Mouse (Mus musculus) liver, adult 2 months (tissue): ENCODE data around the gene Nr5a1. TPM values are rescaled to one million over a fixed set of nuclear protein-coding genes. Genes with fewer than 3 reads are reported as not detected.

Experiments
- DNase-seq: peaks from one replicate; pipeline ENCODE4 v3.0.0-alpha.2; 2011; ENCODE audit warnings: low read depth, low spot score; ENCODE audit errors: extremely low read depth
- H3K27ac ChIP-seq: fragments of 200-500 bp; replicated peaks from 2 replicates; pipeline ENCODE4 v1.5.1; 2012; ENCODE audit warnings: low read depth, mild to moderate bottlenecking, control low read depth, inconsistent platforms, low read length; ENCODE audit not compliant: insufficient read depth
- H3K27me3 ChIP-seq: fragments of 200-500 bp; 2 replicates; pipeline ENCODE4 v1.6.1; 2012; ENCODE audit warnings: mild to moderate bottlenecking, moderate library complexity, low read length, inconsistent platforms; ENCODE audit not compliant: control insufficient read depth, insufficient read depth
- H3K36me3 ChIP-seq: fragments of 200-500 bp; 2 replicates; pipeline ENCODE4 v1.6.1; 2012; ENCODE audit warnings: low read length, inconsistent platforms; ENCODE audit not compliant: control insufficient read depth, insufficient read depth
- H3K4me1 ChIP-seq: fragments of 200-500 bp; 2 replicates; pipeline ENCODE4 v1.6.1; 2011; ENCODE audit warnings: low read length; ENCODE audit not compliant: control insufficient read depth, insufficient read depth
- H3K4me3 ChIP-seq: fragments of 200-500 bp; 2 replicates; pipeline ENCODE4 v1.5.1; 2011; ENCODE audit warnings: low read depth, mild to moderate bottlenecking, control low read depth, low read length, moderate library complexity; ENCODE audit not compliant: insufficient read depth
- H3K79me2 ChIP-seq: fragments of 200-500 bp; 2 replicates; pipeline ENCODE4 v1.6.1; 2012; ENCODE audit warnings: inconsistent platforms, mild to moderate bottlenecking, low read length, moderate library complexity; ENCODE audit not compliant: control insufficient read depth, insufficient read depth
- H3K9ac ChIP-seq: fragments of 200-500 bp; 2 replicates; pipeline ENCODE4 v1.6.1; 2012; ENCODE audit warnings: low read depth, mild to moderate bottlenecking, control low read depth, inconsistent platforms, low read length
- CTCF ChIP-seq: fragments of 200-500 bp; IDR thresholded peaks from 2 replicates; pipeline ENCODE4 v1.5.1; 2011; ENCODE audit warnings: low read depth, low read length, control low read depth
- POLR2A ChIP-seq: fragments of 200-500 bp; IDR thresholded peaks from 2 replicates; pipeline ENCODE4 v1.6.1; 2011; ENCODE audit warnings: low read length, control low read depth; ENCODE audit not compliant: insufficient read depth; ENCODE audit errors: extremely low read depth
- WGBS: fragments of 180-500 bp; shearing (Covaris S2); methylation state at CpG from one replicate; pipeline ENCODE4 v1.1.7; 2018; 5-methylcytosine and 5-hydroxymethylcytosine counted together
- polyA plus RNA-seq: library from polyadenylated mRNA; depleted of rRNA; stranded (reverse); fragments of >200 nt; gene quantifications from 2 replicates; pipeline ENCODE4 v1.2.3, GENCODE M21; 2012; rRNA removed
- total RNA-seq: library from RNA; depleted of rRNA; stranded (reverse); fragments of >200 nt; gene quantifications from 2 replicates; pipeline ENCODE4 v1.2.3, GENCODE M21; 2014; rRNA removed

Gene Nr5a1
- total RNA-seq (0.74 TPM in 1 of 2 replicates, not detected in the other), polyA plus RNA-seq (not detected in 2 replicates)

DNA sequence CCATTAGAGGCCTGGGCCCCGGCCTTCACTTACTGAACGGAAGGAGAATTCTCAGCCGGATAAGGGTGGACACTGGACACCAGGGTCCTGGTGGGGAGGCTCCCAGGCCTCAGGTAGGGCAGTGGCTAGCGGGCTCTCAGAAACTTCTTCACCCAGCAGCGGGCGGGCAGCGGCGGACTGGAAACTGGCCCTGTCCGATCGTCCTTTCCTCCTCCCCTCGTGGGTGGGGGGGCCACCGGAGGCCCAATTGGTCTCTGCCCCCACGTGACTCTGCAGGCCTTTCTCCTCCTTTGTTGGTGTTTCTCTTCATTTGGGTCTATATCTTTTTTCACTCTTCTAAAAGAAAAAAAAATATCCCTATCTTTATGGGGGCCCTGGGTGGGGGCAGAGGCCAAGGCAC, at the start of gene Nr5a1:
Gene Nr5a1, minus strand, starts transcription at position 219 of the 400 bp plus-strand sequence.
- TF ChIP-seq CTCF (no peak), POLR2A (no peak)
- DNase-seq = no peak
- H3K9ac ChIP-seq = no peak within 1 kb of the TSS
- no peaks in the 10 kb centered on the region for H3K79me2 ChIP-seq
- peaks cover 25% of the 10 kb centered on the region for H3K27me3 ChIP-seq
- peaks cover 9% of the 10 kb centered on the region for H3K4me1 ChIP-seq
- 94% methylated on average over 13 of the region's 13 CpGs for WGBS
- H3K27ac ChIP-seq = no peak within 1 kb of the TSS
- H3K4me3 ChIP-seq = no peak within 1 kb of the TSS
- H3K36me3 ChIP-seq = no peaks in the 10 kb centered on the region

DNA sequence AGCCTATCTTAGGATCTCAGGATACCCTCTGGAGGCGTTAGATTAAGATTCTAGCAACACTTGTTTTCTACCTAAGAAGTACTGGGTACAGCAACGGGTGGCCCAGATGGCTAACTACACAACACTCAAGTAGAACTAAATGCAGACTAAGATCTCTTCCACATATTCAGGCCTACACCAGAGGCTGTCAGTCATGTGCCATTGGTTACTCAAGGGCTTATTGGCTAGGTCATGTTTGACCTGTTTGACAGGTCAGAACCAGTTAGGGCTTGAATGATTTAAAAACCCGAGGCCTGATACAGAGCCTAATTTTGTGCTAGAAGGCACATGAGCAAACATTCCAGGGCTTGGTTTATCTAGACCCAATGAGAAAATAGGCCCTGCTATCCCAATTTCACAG, 25.5 kb upstream of the Nr5a1 start:
- H3K4me3 ChIP-seq = no peak overlapping the region
- peaks cover 36% of the 10 kb centered on the region for H3K36me3 ChIP-seq
- no peaks in the 10 kb centered on the region for H3K79me2 ChIP-seq
- no peak for DNase-seq
- no peak for TF ChIP-seq POLR2A
- no peak for TF ChIP-seq CTCF
- WGBS = 71% methylated on average over 3 of the region's 3 CpGs
- no peaks in the 10 kb centered on the region for H3K4me1 ChIP-seq
- H3K27me3 ChIP-seq = no peaks in the 10 kb centered on the region
- no peak overlapping the region for H3K9ac ChIP-seq
- no peak overlapping the region for H3K27ac ChIP-seq

GRCm38 (mm10) chr2:38739410-38739809, 25.1 kb upstream of the Nr5a1 start:
- Histone ChIP-seq H3K4me3 (no peak overlapping the region), H3K79me2 (no peaks in the 10 kb centered on the region), H3K4me1 (no peaks in the 10 kb centered on the region), H3K27me3 (no peaks in the 10 kb centered on the region), H3K27ac (no peak overlapping the region), H3K36me3 (peaks cover 38% of the 10 kb centered on the region), H3K9ac (no peak overlapping the region)
- TF ChIP-seq CTCF = peak; percentile 78
- no peak for TF ChIP-seq POLR2A
- 48% methylated on average over 7 of the region's 7 CpGs for WGBS
- DNase-seq = no peak

GRCm38 (mm10) chr2:38738601-38739301, 24.4 kb upstream of the Nr5a1 start:
- Histone ChIP-seq H3K4me1 (no peaks in the 10 kb centered on the region), H3K27me3 (no peaks in the 10 kb centered on the region), H3K79me2 (no peaks in the 10 kb centered on the region), H3K36me3 (peaks cover 44% of the 10 kb centered on the region), H3K4me3 (no peak overlapping the region), H3K27ac (no peak overlapping the region), H3K9ac (no peak overlapping the region)
- 92% methylated on average over 14 of the region's 14 CpGs for WGBS
- DNase-seq = no peak
- TF ChIP-seq POLR2A (no peak), CTCF (no peak)

DNA sequence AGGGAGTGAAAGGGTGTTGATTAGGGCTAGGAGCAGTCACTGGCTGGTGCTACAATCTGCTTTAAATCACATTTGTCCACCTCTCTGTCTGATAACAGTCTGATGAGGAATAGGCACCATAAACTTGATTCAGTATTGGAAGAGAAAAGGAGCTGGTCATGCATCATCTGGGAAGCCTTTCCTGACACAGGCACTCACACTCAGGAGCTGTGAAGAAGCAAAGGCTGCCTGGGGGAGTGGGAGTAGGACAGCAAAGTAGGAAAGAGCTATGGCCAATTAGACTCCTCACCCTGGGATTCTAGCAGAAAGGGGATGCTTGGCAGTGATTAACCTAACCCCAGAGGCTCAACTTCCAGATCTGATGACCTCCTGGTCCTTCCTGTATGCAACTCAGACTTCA, 21.4 kb upstream of the Nr5a1 start:
- H3K4me1 ChIP-seq = no peaks in the 10 kb centered on the region
- TF ChIP-seq POLR2A = no peak
- peaks cover 35% of the 10 kb centered on the region for H3K36me3 ChIP-seq
- no peak overlapping the region for H3K4me3 ChIP-seq
- no peaks in the 10 kb centered on the region for H3K79me2 ChIP-seq
- no peak overlapping the region for H3K9ac ChIP-seq
- no peak for DNase-seq
- no peak overlapping the region for H3K27ac ChIP-seq
- no peaks in the 10 kb centered on the region for H3K27me3 ChIP-seq

- DNase-seq = no peak
- Histone ChIP-seq H3K9ac (no peak overlapping the region), H3K4me1 (no peaks in the 10 kb centered on the region), H3K27me3 (no peaks in the 10 kb centered on the region), H3K4me3 (no peak overlapping the region), H3K27ac (no peak overlapping the region), H3K36me3 (peaks cover 41% of the 10 kb centered on the region), H3K79me2 (no peaks in the 10 kb centered on the region)
- 82% methylated on average over 5 of the region's 5 CpGs for WGBS
- TF ChIP-seq POLR2A = no peak
- TF ChIP-seq CTCF = no peak
These were observed 20.4 kb upstream of the Nr5a1 start for GRCm38 (mm10) chr2:38734721-38735120.
